Mouse (Mus musculus) urinary bladder, postnatal 4 days (tissue): ENCODE measurements around the gene Il31.
A peak's percentile ranks its signal among the peaks of the same experiment; 100 is the strongest.

Experiments used
- DNase-seq, 2 experiments: peaks; one replicate each; pipeline ENCODE4 v3.0.0; 2021 to 2022; ENCODE audit warnings: low spot score in 2 of 2

Gene Il31

DNA sequence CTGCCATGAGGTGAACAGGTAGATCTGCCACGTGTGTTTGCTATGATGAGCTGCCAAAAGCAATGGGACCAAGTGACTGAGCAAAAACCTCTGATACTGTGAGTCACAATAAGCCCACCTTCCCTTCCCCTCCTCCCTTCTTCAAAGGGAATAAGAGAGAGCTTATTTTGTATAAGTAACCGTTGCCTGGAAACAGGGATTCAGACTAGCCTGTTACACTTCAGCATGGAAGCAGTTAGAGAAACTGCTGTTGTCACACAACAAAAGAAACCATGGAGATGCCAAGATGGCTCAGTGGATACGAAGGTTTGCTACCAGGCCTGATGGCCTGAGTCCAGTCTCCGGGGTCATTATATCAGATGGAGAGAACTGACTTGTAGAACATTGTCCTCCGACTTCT lies 15.5 kb downstream of the Il31 start:
- DNase-seq, result no peak

DNA sequence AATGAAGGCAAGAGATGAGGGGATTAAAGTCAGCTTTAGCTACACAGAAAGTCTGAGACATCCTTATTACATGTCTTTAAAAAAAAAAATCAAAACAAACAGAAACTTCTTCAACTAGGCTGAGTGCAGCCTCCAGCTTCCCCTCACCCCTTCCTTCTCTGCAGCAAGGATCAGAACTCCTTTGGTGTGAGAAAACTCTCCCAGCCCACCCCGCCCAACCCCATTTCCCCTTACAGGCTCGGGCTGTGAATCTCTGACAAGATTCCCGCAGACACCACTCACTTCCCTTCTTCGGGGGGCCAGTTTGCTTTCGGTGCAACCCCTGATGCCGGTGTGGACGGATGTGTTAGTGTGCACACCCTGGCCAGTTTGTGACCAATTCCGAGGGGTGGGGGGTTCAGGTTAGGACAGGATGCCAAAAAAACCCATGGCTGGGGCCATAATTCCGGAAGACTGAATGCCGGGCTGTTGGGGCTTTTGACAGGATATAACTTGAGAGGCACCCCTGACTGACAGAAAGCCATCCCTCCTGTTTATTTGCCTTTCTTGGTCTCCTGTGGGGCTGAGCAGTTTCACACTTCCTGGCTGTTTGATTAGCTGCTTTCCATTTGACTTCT lies 18.4 kb downstream of the Il31 start:
- DNase-seq, result no peak

DNA sequence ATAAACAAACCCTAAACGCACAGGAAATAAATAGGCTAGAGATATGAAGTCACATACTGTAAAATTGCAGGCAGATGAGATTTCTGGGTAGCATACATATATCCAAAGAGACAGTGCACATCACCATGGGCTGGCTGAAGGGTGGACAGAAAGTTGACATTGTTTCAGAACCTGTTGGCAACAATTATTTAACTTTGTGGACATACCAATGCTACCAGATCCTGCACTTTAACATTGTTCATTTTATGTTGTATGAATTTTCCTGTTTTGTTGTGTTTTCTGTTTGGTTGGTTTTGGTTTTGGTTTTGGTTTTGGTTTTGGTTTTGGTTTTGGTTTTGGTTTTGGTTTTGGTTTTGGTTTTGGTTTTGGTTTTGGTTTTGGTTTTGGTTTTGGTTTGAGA lies 24.7 kb downstream of the Il31 start:
- DNase-seq, result no peak

DNA sequence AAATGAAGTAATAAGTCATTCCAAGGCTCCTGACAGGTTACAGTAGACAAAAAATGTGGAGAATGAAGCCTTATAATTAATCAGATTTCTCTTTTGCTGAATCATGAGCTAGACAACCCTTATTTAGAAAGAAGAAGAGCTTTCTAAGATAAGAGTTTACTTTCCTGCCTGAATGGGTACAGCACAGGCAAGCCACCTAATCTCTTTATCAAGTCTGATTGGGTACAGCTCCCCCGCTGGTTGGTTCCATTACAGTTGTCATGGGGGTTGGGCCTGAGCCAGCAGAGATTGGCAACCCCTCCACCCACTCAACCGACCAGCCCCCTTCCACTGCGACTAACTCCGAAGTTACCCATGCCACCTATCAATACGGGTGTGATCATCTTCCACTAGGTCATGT lies 27.9 kb downstream of the Il31 start:
- no peak for DNase-seq

DNA sequence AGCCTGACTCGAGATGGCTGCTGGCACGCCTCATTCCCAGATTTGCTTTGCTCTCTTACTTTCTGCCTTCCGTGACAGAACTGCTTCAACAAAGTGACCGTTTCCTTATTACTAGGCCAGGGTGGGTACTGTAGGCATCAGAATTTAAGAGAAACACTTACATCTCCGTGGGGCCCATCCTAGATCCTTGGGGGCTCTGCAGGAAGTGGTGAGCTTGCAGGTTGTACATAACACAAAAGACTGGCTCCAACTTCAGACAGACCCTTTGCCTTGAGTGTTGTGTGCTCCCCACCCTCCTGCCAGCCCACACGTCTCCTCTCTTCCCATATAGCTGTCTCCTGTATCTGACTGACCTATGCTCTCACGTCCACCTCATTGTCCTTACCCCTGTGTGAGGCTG lies 37.4 kb downstream of the Il31 start:
- DNase-seq, result no peak

DNA sequence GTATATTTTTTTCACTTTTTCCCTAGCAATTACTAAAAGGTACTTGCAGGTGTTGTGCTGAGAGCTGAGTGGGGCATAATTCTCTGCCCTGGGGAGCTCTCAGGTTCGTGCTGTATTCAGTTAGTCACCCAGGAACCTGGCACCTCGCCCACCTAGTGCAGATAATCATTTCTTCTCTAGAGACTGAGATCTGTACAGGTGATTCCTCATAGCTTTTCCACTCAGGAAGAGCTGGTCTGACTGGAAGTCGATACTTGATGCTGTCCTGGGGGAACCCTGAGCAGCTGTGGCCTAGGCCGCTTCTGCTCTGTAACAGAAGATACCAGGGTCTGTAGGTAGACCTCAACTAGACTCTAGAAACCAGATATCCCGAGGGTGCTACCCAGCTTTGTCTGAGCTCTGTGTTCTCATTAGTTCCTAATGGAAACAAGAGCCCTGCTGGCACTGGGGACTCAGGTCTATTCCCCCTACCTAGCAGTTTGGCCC lies 44.4 kb downstream of the Il31 start:
- DNase-seq, result no peak

DNA sequence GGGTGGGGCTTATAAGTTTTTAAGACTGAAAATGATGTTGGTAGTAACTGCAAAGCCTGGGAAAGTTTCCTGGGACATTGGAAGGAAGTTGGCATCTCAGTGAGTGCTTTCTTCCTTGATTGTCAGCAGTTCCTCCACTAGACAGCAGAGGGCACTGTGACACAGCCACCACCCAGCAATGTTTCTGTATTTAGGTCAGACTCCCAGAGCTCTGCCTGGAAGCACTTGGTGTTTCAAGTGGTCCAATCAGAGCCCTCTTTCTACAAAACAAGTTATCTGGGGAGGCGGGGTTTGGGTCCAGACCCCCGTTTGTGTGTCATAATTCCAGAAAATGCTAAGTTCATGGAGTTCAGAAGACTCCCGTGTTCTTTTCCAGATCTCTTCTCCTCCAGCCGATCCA lies 45.2 kb downstream of the Il31 start:
- DNase-seq, result peak; percentile 47 to 72

DNA sequence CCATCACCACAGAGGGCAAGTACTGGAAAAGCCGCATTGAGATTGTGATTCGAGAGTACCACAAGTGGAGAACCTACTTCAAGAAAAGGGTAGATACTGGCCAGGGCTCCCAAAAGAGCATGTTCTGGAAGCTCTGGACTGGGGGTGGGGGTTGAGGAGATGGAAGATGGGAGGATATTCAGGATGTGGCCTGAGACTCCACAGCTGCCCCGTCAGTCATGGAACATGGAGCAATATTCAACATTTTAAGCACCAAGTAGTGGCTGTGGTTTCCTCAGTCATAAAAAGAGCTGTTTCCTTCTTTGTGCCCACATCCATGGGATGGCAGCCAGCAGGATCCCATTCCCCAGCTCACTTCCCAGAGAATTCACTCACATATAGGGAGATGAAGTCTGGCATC lies 47.0 kb downstream of the Il31 start:
- DNase-seq, result no peak

DNA sequence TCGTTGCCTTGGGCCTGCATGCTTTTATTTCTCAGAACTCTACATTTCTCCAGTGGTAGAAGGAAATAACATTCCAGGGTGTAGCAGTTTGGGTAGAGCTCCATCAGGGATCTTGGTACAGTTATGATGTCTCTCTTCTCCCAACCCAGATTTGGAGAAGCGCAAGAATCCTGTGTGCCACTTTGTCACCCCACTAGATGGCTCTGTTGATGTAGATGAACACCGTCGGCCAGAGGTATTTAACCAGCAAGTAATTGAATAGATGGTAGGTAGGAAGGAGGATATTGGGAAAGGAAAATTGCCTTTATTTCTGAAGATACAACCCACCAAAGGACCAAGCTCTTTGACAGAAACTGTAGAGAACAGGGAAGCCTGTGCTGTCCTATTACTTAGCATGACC lies 48.6 kb downstream of the Il31 start:
- DNase-seq, result no peak

DNA sequence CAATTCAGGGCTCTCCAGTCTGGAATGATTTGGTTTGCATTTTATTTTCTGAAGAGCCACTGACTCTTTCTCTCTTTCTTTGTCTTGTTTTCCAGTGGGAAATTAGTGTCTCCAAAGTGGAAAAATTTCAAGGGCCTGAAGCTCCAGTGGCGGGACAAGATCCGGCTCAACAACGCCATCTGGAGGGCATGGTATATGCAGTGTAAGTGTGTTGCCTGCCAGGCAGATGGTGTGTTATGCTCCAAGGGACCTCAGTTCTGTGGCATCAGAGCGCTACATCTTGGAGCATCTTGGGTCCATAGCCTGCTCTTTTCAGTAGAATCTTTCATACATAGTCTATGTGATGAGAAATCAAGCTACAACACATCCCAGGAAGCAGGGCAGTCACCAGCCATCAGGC lies 49.3 kb downstream of the Il31 start:
- no peak for DNase-seq

DNA sequence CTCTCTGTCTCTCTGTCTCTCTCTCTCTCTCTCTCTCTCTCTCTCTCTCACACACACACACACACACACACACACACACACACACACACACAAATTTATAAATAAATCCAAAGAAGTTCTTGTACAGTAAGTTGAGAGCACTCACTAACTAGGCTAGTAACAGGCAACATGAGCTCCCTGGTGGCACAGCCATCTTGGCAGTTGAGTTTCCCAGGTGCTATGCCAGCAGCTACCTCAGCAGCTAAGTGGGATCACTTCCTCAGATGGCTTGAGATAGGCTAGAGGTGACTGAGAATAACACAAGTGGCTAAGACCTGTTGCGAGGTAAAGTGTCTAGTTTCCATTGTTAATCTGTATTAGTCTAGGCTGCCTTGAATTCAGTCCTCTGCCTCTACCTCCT lies 50.0 kb downstream of the Il31 start:
- DNase-seq, result no peak

DNA sequence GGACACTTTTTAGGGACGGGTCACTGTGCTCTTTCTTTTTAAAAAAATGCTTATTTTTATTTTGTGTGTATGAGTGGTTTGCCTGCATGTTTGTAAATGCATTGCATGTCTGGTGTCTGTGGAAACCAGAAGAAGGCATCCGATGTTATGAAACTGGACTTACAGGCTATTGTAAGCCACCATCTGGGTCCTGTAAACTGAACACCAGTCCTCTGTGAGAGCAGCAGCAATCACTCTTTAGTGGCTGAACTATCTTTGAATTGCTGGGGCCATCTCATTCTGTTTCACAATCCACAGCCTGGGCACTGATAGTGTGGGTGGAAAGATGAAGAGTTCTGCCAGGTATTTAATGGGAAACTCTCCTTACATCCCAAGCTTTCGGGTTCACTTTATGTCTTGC lies 50.9 kb downstream of the Il31 start:
- no peak for DNase-seq

DNA sequence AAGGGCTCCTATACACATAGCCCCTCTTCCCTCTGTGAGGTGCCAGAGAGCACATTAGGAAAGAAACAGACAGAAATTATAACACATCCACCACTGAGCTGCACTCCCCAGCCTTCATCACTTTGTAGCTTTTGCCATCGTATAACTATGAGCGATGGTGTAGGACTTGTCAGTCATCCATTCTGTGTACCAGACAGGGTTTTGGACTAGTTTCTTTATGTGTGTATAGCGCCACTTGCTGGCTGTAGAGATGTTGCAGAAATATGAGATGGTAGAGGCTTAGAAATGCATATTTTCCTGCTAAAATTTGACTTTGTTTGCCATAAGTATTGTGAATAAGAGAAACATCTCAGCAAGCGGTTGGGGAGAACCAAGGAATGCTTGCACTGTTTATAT lies 52.5 kb downstream of the Il31 start:
- no peak for DNase-seq

DNA sequence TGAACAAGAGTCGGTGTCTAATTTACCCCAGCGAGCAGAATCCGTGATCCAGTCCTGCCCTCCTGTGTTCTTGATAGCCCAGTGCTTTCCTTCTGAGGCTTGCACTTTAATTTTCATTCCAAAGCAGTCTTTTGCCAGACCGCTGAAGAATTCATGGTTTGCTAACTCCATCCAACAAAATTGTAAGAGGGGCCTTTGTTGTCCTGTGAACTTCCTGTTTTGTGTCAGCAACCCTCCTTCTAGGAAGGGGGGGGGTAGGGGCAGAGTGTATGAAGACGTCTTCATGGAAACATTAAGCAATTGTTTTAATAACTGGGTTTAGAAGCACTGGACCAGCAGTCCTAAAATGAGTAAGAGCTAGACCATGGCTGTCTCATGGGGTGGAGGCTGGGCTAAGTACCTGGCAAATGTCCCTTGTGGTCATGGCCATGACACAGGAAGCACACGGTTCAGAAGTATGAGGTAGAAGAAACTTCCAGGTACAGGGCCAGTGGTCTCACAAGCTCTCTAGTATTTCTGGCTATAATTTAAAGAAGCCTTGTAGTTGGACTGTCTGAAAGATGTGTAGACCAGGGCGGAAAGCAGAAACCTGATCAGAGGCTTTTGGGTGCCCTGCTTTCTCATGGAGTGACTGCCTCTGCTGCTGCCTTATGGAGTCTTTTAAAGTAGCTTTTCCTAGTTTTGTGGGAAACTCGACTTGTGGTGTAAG lies 53.1 kb downstream of the Il31 start:
- no peak for DNase-seq

DNA sequence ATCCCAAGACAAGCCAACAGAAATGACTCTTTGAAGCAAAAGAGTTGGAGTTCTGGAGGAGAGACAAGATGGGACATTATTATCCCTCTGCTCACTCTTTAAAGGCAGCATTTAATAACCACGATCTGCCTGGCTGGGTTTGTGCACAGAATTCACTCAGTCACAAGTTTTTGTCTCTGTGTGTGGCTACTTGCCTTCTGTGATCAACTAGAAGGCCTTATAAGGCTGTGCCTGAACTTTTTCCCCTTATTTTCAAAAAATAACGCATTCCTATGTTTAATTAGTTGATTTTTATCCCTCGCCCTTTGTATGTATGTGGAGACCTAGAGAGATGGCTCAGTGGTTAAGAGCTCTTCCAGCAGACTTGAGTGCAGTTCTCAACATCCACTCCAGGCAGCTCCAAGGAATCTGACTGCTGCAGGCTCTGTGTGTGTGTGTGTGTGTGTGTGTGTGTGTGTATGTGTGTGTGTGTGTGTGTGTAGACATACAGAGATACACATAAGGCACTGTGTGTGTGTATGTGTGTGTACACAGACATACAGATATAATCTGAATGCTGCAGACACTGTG lies 56.9 kb downstream of the Il31 start:
- DNase-seq, result no peak

DNA sequence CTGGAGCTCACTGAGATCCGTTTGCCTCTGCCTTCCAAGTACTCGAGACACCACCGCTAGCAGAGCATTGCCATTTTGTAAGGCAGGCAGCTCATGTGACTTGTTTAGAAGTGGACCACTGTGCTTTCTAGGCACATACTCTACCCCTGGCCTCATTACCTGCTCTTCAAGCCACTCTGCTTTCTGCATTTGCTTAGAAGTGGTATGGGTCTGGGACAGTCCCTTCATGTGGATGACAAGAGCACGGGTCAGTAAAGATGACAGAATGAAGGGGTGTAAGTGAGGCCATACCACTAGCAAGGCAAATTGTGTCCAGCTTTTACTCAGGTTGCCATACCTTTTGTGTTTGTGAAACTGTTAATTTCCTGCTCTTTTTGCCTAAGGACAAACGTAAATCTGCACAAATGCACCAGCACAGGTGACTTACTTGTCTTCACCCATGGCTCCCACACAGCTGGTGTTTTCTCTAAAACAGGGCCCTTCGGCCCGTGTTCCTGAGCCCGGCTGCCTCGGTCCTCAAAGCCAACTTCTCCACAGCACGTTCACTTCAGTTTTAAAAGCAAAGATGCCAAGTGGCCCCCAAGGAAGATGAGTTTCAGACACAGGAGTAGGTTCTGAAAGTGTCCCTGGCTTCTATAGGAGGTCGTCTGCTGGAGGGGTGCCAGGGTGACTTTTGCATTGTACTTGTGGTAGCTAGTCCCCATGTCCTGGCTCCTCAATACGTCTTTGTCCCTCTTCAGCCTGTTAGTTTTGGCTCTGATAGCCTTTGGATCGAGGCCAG lies 57.6 kb downstream of the Il31 start:
- DNase-seq, result peak in 1 of 2 experiments; percentile 48
